Mouse (Mus musculus): ENCODE results near the gene Col4a3. TPM values are rescaled to one million over a fixed set of nuclear protein-coding genes. Genes with fewer than 3 reads are reported as not detected.

Gene Col4a3
- polyA plus RNA-seq, 1 experiment: 0.04 TPM

GRCm38 (mm10) chr1:82650868-82651267 is 64.1 kb downstream of the Col4a3 start:
- Histone ChIP-seq H3K36me3 (replicated peaks; ENCODE audit: low read length) (no peaks in the 10 kb centered on the region), H3K9me3 (no peaks in the 10 kb centered on the region), H3K4me1 (peaks cover 20% of the 10 kb centered on the region), H3K4me3 (replicated peaks) (no peak overlapping the region), H3K27me3 (replicated peaks) (peaks cover 3% of the 10 kb centered on the region)
- TF ChIP-seq FLI1 (IDR thresholded peaks at IDR 0.05; ENCODE audit: low read length): no peak
- TF ChIP-seq GATA1 (IDR thresholded peaks at IDR 0.05; ENCODE audit: borderline replicate concordance, low read length): no peak

DNA sequence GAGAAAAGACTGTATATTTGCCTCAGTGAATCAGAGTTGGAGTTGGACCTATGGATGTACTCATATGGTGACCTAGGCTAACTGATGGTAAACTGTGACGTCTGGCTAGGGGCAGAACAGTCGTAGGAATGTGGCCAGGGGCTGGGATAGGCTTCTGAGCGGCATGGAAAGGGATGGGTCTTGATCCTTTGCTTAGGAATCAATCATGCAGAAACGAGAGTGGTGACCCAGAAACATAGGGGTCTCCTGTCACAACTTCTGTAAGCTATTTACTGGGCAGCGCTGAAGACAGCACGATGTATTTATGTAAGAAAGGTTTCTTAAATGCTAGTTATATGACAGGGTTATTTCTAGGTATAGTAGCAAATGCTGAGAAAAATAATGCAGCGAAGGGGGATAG is 67.3 kb downstream of the Col4a3 start:
- no peak for TF ChIP-seq GATA1 (IDR thresholded peaks at IDR 0.05; ENCODE audit: borderline replicate concordance, low read length)
- no peak for TF ChIP-seq FLI1 (IDR thresholded peaks at IDR 0.05; ENCODE audit: low read length)
- Histone ChIP-seq H3K4me3 (replicated peaks) (no peak overlapping the region), H3K36me3 (replicated peaks; ENCODE audit: low read length) (no peaks in the 10 kb centered on the region), H3K27me3 (replicated peaks) (no peaks in the 10 kb centered on the region), H3K4me1 (peaks cover 17% of the 10 kb centered on the region), H3K9me3 (no peaks in the 10 kb centered on the region)

GRCm38 (mm10) chr1:82656452-82656851 is 69.7 kb downstream of the Col4a3 start:
- no peaks in the 10 kb centered on the region for H3K9me3 ChIP-seq
- H3K36me3 ChIP-seq (replicated peaks; ENCODE audit: low read length): no peaks in the 10 kb centered on the region
- no peaks in the 10 kb centered on the region for H3K27me3 ChIP-seq (replicated peaks)
- no peak overlapping the region for H3K4me3 ChIP-seq (replicated peaks)
- TF ChIP-seq GATA1 (IDR thresholded peaks at IDR 0.05; ENCODE audit: borderline replicate concordance, low read length): no peak
- H3K4me1 ChIP-seq: peaks cover 17% of the 10 kb centered on the region

DNA sequence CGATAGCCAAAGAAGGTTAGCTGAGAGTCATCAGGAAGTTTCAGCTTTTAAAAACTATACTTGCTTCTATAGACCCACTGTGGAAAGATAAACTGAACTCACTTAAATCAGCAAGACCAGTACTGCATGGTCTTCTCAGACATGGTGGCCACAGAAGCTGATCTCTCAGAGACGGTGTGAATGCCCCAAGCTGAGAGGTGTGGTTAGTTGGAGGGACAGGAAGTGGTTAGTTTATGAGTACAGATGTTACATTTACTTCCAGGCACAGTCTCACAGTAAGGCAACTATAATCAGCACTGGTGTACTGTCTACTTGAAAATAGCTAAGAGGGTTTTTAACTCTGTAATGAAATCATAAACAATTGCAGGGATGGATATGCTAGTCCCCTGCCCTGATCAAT is 75.5 kb downstream of the Col4a3 start:
- Histone ChIP-seq H3K4me3 (replicated peaks) (no peak overlapping the region), H3K27me3 (replicated peaks) (no peaks in the 10 kb centered on the region), H3K9me3 (no peaks in the 10 kb centered on the region), H3K4me1 (peaks cover 14% of the 10 kb centered on the region), H3K36me3 (replicated peaks; ENCODE audit: low read length) (no peaks in the 10 kb centered on the region)
- TF ChIP-seq FLI1 (IDR thresholded peaks at IDR 0.05; ENCODE audit: low read length) (no peak), GATA1 (IDR thresholded peaks at IDR 0.05; ENCODE audit: borderline replicate concordance, low read length) (no peak)

GRCm38 (mm10) chr1:82663522-82663921 is 76.8 kb downstream of the Col4a3 start:
- Histone ChIP-seq H3K9me3 (no peaks in the 10 kb centered on the region), H3K27me3 (replicated peaks) (no peaks in the 10 kb centered on the region), H3K36me3 (replicated peaks; ENCODE audit: low read length) (no peaks in the 10 kb centered on the region), H3K4me1 (peaks cover 14% of the 10 kb centered on the region), H3K4me3 (replicated peaks) (no peak overlapping the region)
- TF ChIP-seq FLI1 (IDR thresholded peaks at IDR 0.05; ENCODE audit: low read length) (no peak), GATA1 (IDR thresholded peaks at IDR 0.05; ENCODE audit: borderline replicate concordance, low read length) (no peak)

DNA sequence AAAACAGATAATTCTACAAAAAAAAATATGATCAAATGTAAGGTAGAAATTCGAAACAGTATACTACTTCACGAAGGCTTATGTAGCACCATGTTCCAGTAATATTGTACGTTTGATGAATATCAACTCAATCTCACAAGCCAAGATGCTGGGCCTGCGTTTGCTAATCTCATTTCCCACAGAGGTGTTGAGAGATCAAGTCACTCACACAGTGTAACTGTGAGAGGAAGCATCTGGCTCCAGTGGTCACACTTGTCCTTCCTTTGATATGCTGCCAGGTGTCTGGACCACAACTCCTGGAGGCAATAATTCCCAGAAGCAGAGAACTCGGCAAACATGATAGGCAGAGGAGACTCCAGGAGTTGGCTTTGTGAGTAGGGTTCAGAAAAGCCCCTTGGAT is 99.6 kb downstream of the Col4a3 start:
- Histone ChIP-seq H3K4me1 (peaks cover 9% of the 10 kb centered on the region), H3K9me3 (no peaks in the 10 kb centered on the region), H3K36me3 (replicated peaks; ENCODE audit: low read length) (no peaks in the 10 kb centered on the region), H3K4me3 (replicated peaks) (no peak overlapping the region), H3K27me3 (replicated peaks) (no peaks in the 10 kb centered on the region)
- no peak for TF ChIP-seq FLI1 (IDR thresholded peaks at IDR 0.05; ENCODE audit: low read length)
- TF ChIP-seq GATA1 (IDR thresholded peaks at IDR 0.05; ENCODE audit: borderline replicate concordance, low read length): no peak

DNA sequence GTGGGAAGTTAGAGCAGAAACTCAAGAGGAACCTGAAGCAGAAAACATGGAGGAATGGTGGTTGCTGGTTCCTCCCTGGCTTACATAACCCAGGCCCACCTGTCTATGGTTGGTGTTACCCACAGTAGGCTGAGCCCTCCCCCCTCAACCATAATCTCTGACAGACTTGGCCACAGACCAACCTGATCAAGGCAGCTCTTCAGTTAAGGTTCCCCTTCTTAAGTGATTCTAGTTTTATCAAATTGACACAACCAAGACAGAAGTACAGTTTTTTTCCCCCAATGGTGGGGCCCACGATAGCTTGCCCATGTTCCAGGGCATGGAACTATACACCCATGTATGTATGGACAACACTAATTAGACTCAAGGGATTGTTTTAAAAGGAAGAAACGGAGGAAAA is 100.1 kb downstream of the Col4a3 start:
- peaks cover 9% of the 10 kb centered on the region for H3K4me1 ChIP-seq
- no peaks in the 10 kb centered on the region for H3K9me3 ChIP-seq
- TF ChIP-seq GATA1 (IDR thresholded peaks at IDR 0.05; ENCODE audit: borderline replicate concordance, low read length) (no peak), FLI1 (IDR thresholded peaks at IDR 0.05; ENCODE audit: low read length) (no peak)
- no peaks in the 10 kb centered on the region for H3K36me3 ChIP-seq (replicated peaks; ENCODE audit: low read length)
- H3K27me3 ChIP-seq (replicated peaks): no peaks in the 10 kb centered on the region
- H3K4me3 ChIP-seq (replicated peaks): no peak overlapping the region

DNA sequence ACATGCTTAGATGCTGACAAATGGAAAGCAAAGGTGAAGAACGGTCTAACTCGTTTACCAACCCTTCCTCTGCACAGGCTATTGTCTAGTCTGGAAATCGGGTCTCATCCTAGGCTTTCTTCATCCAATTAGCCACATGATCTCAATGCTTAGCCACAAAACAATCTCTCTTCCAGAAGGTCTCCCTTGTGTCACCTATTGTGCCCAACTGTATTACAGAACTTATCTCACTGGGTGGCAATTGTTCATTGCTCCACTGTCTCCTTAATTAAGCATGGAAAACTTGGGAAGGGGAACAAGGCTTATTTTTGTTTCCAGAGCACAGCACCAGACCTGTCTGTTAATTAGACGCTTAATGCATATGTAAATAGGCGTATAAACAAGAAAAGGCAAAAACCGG is 101.2 kb downstream of the Col4a3 start:
- Histone ChIP-seq H3K4me3 (replicated peaks) (no peak overlapping the region), H3K27me3 (replicated peaks) (no peaks in the 10 kb centered on the region), H3K9me3 (no peaks in the 10 kb centered on the region), H3K36me3 (replicated peaks; ENCODE audit: low read length) (no peaks in the 10 kb centered on the region), H3K4me1 (peaks cover 9% of the 10 kb centered on the region)
- TF ChIP-seq GATA1 (IDR thresholded peaks at IDR 0.05; ENCODE audit: borderline replicate concordance, low read length) (no peak), FLI1 (IDR thresholded peaks at IDR 0.05; ENCODE audit: low read length) (no peak)

DNA sequence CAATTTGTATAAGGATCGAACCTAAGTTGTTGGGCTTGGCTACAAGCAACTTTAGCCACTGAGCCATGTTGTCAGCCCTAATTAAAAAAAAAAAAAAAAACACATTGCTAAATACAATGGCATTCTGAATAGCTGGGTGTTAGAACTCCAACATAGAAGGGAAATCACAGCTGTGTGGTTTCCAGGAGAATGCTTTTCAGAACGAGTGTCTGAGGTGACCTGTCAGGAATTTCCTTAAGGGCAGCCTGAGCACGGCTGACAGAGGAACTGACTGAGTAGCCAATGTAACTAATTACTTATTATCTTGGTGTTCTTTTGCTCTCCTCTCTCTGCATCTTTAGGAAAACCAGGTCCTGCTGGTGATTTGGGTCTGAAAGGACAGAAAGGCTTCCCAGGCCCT is 109.2 kb downstream of the Col4a3 start:
- H3K4me3 ChIP-seq (replicated peaks): no peak overlapping the region
- TF ChIP-seq GATA1 (IDR thresholded peaks at IDR 0.05; ENCODE audit: borderline replicate concordance, low read length) (no peak), FLI1 (IDR thresholded peaks at IDR 0.05; ENCODE audit: low read length) (no peak)
- H3K4me1 ChIP-seq: peaks cover 25% of the 10 kb centered on the region
- H3K27me3 ChIP-seq (replicated peaks): no peaks in the 10 kb centered on the region
- no peaks in the 10 kb centered on the region for H3K36me3 ChIP-seq (replicated peaks; ENCODE audit: low read length)
- no peaks in the 10 kb centered on the region for H3K9me3 ChIP-seq

- Histone ChIP-seq H3K9me3 (0 out of 2 replicates have a peak, but pooled peaks cover 8% of the 10 kb centered on the region), H3K4me1 (peaks cover 57% of the 10 kb centered on the region), H3K4me3 (replicated peaks) (no peak overlapping the region), H3K27me3 (replicated peaks) (peaks cover 1% of the 10 kb centered on the region), H3K36me3 (replicated peaks; ENCODE audit: low read length) (peaks cover 3% of the 10 kb centered on the region)
- no peak for TF ChIP-seq FLI1 (IDR thresholded peaks at IDR 0.05; ENCODE audit: low read length)
- no peak for TF ChIP-seq GATA1 (IDR thresholded peaks at IDR 0.05; ENCODE audit: borderline replicate concordance, low read length)
These were observed 131.2 kb downstream of the Col4a3 start for GRCm38 (mm10) chr1:82717816-82718512.

Measured in megakaryocyte, embryonic 14.5 days (primary cell).